Mouse (Mus musculus): ENCODE data around the gene Plbd2.

DNA sequence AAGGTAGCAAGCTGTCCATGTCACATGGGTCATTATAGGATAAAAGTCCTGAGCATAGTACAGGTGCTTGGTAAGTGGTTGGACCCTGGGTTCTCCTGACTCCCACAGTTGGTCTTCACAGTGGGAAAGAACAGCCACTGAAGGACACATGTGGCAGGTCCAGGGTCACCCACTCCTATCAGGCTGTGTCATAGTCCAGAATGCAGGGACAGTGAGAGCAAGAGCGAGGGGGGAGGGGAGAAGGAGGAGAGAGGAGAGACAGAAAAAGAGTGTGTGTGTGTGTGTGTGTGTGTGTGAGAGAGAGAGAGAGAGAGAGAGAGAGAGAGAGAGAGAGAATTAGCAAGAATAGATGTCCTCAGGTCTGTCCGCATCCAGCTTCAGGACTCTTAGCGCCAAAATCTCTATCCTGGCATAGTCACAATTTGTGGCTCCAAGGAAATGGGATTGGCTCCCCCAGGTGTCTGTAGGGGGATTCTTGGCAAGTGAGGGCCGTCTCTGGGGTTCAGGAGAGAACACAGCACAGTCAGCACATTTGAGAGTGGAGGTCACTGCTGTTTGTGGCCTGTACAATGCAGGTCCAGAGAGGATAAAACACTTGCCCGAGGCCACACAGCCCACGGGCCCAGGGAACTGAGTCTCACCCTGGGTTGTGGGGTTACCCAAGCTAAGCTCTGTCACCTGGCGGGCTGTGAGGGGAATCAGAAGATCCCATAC is 46.4 kb downstream of the Plbd2 start:
- TF ChIP-seq CTCF (IDR thresholded peaks at IDR 0.05; ENCODE audit: borderline replicate concordance, extremely low read depth, insufficient read depth, insufficient read length) (no peak), POLR2A (IDR thresholded peaks at IDR 0.05; ENCODE audit: borderline replicate concordance, extremely low read depth, insufficient read depth, insufficient read length, poor library complexity, severe bottlenecking) (no peak)
